Mouse (Mus musculus): Measurements from ENCODE around the gene Fhdc1. TPM values are rescaled to one million over a fixed set of nuclear protein-coding genes. Genes with fewer than 3 reads are reported as not detected.

Fhdc1 gene
- polyA plus RNA-seq, 1 experiment, result not detected

DNA sequence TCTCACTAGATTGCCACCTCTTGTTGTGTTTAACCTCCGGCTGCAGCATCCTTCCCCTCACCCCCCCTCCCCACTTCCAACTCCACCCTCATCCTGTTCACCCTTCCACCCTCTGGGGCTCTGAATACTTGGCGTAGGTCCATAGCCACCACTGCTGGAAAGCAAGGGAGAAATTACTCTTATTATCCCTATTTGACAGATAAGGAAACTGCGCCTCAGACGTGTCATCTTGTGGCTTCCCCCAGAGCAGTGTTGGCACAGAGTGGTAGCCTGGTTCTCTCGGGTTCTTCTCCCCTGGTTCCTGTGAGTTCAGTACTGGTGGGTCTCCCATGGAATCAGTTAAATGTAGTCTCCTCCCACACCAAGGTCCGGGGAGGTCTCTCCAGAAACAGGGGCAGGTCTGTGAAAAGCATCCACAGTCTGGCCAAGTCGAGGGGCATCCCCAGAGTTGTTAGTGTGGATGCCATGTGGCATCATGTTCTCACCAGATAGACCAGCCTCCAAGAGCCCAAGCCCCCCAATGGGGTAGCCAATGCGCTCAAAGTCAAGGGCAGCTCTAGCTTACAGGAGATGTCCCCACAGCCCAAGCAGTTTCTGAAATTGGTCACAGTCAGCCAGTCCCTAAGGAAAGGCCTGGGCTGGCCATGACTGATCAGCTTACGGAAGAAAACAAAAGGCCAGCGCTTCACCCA lies 12.7 kb downstream of the Fhdc1 start:
- TF ChIP-seq CTCF (IDR thresholded peaks at IDR 0.05; ENCODE audit: insufficient read depth, low read depth, low read length) (no peak), POLR2A (IDR thresholded peaks at IDR 0.05; ENCODE audit: insufficient read depth, low read depth, low read length) (no peak)
- Histone ChIP-seq H3K4me1 (ENCODE audit: control insufficient read depth, insufficient read depth, low read length) (peaks cover 14% of the 10 kb centered on the region), H3K4me3 (ENCODE audit: insufficient read depth, low read depth, low read length) (no peak overlapping the region), H3K27ac (ENCODE audit: insufficient read depth, low read depth, low read length) (no peak overlapping the region)
- 58% methylated on average over 10 of the region's 10 CpGs for WGBS

DNA sequence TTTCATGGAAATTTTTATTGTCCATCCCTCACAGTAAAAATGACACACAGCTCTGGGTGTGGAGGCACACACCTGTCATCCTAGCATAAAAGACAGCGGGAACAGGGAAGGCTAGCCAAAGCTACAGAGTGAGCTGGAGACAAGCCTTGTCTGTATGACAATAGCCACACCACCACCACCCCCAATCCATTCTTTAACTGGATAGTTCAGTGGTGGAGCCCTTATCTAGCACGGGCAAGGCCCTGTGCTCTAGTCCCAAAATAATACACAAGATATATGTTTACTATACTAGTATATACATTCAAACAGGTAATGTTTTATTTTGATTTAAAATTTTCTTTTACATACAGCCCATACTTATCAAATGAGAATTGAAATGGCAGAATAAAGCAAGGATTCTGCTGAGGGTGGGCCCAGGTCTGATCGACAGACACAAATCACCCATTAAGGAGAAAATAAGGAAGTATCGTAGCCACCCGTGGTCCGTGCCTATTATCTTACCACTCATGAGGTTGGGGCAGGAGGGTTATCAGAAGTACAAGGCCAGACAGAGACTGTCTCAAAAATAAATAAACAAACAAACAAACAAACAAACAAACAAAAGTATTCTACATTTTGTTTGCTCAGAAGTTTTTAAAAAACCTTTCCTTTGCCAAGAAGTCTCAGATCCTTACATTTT lies 14.3 kb downstream of the Fhdc1 start:
- Histone ChIP-seq H3K4me3 (ENCODE audit: insufficient read depth, low read depth, low read length) (no peak overlapping the region), H3K4me1 (ENCODE audit: control insufficient read depth, insufficient read depth, low read length) (peaks cover 14% of the 10 kb centered on the region), H3K27ac (ENCODE audit: insufficient read depth, low read depth, low read length) (no peak overlapping the region)
- WGBS, result 92% methylated on average over 6 of the region's 6 CpGs
- no peak for TF ChIP-seq POLR2A (IDR thresholded peaks at IDR 0.05; ENCODE audit: insufficient read depth, low read depth, low read length)
- no peak for TF ChIP-seq CTCF (IDR thresholded peaks at IDR 0.05; ENCODE audit: insufficient read depth, low read depth, low read length)

DNA sequence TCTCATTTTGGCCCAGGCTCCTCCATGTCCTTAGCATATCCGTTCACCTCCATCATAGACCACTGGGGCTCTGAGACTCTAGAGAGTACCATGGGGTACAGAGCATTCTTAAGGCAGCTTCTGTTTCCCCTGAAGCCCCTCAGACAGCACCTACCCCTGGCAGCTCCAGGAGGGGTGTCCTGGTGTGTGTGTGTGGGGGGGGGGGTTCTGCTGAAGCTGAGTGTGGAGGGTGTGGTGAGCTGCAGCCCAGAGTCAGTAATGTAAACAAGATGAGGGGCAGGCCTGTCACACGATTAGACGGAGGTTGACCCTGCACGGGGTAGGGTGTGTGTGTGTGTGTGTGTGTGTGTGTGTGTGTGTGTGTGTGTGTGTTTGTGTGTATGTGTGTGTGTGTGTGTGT lies 18.5 kb downstream of the Fhdc1 start:
- WGBS, result 83% methylated on average over 4 of the region's 4 CpGs
- no peak overlapping the region for H3K27ac ChIP-seq (ENCODE audit: insufficient read depth, low read depth, low read length)
- peaks cover 11% of the 10 kb centered on the region for H3K4me1 ChIP-seq (ENCODE audit: control insufficient read depth, insufficient read depth, low read length)
- H3K4me3 ChIP-seq (ENCODE audit: insufficient read depth, low read depth, low read length), result no peak overlapping the region
- TF ChIP-seq POLR2A (IDR thresholded peaks at IDR 0.05; ENCODE audit: insufficient read depth, low read depth, low read length), result no peak
- no peak for TF ChIP-seq CTCF (IDR thresholded peaks at IDR 0.05; ENCODE audit: insufficient read depth, low read depth, low read length)

DNA sequence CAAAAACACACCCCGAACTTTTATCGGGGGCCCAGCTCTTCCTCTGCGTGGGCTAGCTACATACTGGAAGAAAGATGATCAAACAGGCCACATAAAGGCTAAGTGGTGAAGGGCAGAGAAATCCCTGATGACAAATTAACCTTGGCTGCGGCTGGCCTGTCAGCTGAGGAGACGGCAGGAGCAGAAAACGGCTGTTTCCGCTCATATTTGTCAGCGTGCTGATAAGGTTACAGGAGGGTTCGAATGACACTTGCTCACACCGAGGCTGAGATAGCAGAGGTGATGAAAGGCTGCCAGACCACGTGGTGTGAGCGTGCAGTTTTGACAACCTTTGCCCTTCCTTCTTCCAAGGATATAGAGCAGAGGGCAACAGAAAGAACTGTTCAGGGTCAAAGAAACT lies 19.3 kb downstream of the Fhdc1 start:
- 70% methylated on average over 12 of the region's 12 CpGs for WGBS
- TF ChIP-seq CTCF (IDR thresholded peaks at IDR 0.05; ENCODE audit: insufficient read depth, low read depth, low read length), result no peak
- no peak for TF ChIP-seq POLR2A (IDR thresholded peaks at IDR 0.05; ENCODE audit: insufficient read depth, low read depth, low read length)
- peaks cover 11% of the 10 kb centered on the region for H3K4me1 ChIP-seq (ENCODE audit: control insufficient read depth, insufficient read depth, low read length)
- no peak overlapping the region for H3K4me3 ChIP-seq (ENCODE audit: insufficient read depth, low read depth, low read length)
- H3K27ac ChIP-seq (ENCODE audit: insufficient read depth, low read depth, low read length), result no peak overlapping the region

DNA sequence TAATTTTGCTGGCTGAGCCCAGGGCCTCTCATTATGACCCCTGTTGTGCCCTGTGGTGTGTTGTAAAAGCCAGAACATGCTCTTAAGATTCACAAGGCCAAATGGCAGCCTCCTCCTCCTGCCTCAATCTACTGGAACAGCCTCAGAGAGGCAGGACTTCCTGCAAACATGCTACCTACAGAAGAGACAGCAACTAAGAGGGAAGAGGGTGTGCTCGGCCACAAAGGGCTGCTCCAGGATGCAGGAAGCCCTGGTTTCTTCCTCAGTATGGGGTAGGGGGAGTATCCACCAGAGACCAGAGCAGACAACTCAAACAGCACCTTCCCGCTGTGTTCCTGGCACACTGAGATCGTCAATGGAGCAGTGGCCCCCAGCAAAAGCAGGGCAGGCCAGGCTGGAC lies 19.7 kb downstream of the Fhdc1 start:
- H3K27ac ChIP-seq (ENCODE audit: insufficient read depth, low read depth, low read length), result no peak overlapping the region
- no peak overlapping the region for H3K4me3 ChIP-seq (ENCODE audit: insufficient read depth, low read depth, low read length)
- TF ChIP-seq POLR2A (IDR thresholded peaks at IDR 0.05; ENCODE audit: insufficient read depth, low read depth, low read length), result no peak
- no peak for TF ChIP-seq CTCF (IDR thresholded peaks at IDR 0.05; ENCODE audit: insufficient read depth, low read depth, low read length)
- WGBS, result 76% methylated on average over 3 of the region's 3 CpGs
- peaks cover 11% of the 10 kb centered on the region for H3K4me1 ChIP-seq (ENCODE audit: control insufficient read depth, insufficient read depth, low read length)

DNA sequence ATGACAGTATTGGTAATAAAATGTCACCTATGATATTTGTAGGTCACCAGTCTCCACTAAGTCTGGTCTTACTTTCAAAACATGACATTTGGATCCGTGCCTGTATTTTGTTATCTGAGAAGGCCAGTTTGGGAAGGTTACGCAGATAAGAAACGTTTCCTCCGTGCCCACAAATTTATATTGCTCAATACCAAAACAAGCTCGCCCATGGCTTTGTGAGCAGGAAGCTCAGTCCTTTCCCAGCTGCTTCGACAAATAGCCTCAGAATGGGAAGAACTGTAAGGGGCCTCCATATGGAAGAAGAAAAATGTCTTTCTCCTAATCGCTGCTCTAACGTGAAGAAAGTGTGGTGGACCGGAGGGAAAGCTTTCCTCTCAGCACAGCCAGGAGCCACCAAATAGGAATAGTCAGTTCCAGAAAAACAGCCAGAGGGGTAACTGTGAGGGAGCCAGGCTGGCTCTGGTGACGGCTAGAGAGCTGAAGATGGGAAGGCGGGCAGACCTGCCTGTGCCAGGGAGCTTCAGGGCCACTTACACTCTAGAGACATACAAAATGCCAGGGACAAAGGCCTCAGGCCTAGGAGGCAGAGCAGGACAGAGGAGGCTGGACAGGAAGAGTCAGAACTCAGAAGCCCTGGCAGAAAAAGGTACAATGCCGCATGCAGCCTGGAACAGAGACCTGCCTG lies 24.4 kb downstream of the Fhdc1 start:
- H3K4me3 ChIP-seq (ENCODE audit: insufficient read depth, low read depth, low read length), result no peak overlapping the region
- 89% methylated on average over 12 of the region's 12 CpGs for WGBS
- TF ChIP-seq CTCF (IDR thresholded peaks at IDR 0.05; ENCODE audit: insufficient read depth, low read depth, low read length), result no peak
- TF ChIP-seq POLR2A (IDR thresholded peaks at IDR 0.05; ENCODE audit: insufficient read depth, low read depth, low read length), result no peak

DNA sequence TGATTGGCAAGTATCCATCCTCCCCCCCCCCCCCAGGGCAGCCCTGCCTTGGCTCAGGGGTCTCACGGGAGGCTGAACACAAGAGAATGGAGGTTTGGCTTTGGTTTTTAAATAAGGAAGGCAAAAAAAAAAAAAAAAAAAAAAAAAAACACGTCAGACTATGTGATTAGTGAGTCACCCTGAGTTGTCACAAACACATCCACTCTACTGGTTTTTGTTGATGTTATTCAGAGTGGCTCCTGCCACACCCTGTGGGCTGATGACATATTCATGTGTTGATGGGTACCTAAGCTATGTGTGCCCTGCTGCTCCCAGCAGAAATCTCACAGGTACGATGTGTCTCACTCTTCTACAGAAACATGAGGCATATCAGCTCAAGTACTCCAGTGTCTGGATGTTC lies 29.6 kb downstream of the Fhdc1 start:
- TF ChIP-seq CTCF (IDR thresholded peaks at IDR 0.05; ENCODE audit: insufficient read depth, low read depth, low read length) (no peak), POLR2A (IDR thresholded peaks at IDR 0.05; ENCODE audit: insufficient read depth, low read depth, low read length) (no peak)
- Histone ChIP-seq H3K27ac (ENCODE audit: insufficient read depth, low read depth, low read length) (no peak overlapping the region), H3K4me3 (ENCODE audit: insufficient read depth, low read depth, low read length) (no peak overlapping the region), H3K4me1 (ENCODE audit: control insufficient read depth, insufficient read depth, low read length) (peaks cover 21% of the 10 kb centered on the region)
- WGBS, result 47% methylated on average over 3 of the region's 3 CpGs

More for the DNA sequence above, 24.4 kb downstream of the Fhdc1 start:
- Histone ChIP-seq H3K4me1 (ENCODE audit: control insufficient read depth, insufficient read depth, low read length) (peaks cover 18% of the 10 kb centered on the region), H3K27ac (ENCODE audit: insufficient read depth, low read depth, low read length) (no peak overlapping the region)

DNA sequence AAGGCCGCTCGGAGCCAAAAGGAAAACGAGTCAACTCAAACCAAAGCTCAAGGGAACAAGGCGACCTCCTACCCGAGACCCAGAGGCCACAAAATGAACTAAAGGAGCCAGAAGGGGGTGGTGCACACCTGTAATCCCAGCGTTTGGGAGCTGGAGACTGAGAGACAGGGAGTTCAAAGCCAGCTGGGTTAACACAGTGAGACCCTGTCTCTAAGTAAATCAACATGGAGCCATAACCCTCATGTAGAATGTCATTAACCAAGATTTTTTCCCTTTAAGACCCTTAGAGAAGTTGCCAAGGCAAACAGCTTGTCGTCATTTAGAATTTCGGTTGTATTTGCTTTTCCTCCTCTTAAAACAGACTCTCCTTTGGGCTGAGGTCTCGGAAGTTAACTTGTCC lies 31.2 kb downstream of the Fhdc1 start:
- TF ChIP-seq POLR2A (IDR thresholded peaks at IDR 0.05; ENCODE audit: insufficient read depth, low read depth, low read length) (no peak), CTCF (IDR thresholded peaks at IDR 0.05; ENCODE audit: insufficient read depth, low read depth, low read length) (no peak)
- Histone ChIP-seq H3K4me3 (ENCODE audit: insufficient read depth, low read depth, low read length) (no peak overlapping the region), H3K27ac (ENCODE audit: insufficient read depth, low read depth, low read length) (no peak overlapping the region), H3K4me1 (ENCODE audit: control insufficient read depth, insufficient read depth, low read length) (peaks cover 21% of the 10 kb centered on the region)
- 88% methylated on average over 9 of the region's 9 CpGs for WGBS

DNA sequence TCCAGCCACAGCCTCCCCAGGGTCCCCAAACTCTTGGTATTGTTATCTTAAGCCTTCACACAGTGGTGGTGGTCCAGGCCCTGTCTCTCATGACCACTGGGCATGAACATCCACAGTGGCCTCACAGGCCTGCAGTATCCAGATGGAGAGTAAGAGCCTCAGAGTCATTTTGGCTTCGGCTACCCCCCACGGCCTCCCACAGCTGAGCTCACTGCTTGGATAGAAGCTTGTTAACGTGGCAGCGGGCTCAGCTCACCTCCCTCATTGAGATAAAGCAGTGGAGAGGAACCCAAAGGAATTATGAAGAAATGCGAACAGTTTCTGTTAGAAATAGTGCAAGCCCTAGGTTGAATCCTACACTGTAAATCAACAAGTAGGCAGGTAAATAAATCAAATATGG lies 32.4 kb downstream of the Fhdc1 start:
- no peak overlapping the region for H3K27ac ChIP-seq (ENCODE audit: insufficient read depth, low read depth, low read length)
- 86% methylated on average over 5 of the region's 5 CpGs for WGBS
- TF ChIP-seq POLR2A (IDR thresholded peaks at IDR 0.05; ENCODE audit: insufficient read depth, low read depth, low read length) (no peak), CTCF (IDR thresholded peaks at IDR 0.05; ENCODE audit: insufficient read depth, low read depth, low read length) (no peak)
- no peak overlapping the region for H3K4me3 ChIP-seq (ENCODE audit: insufficient read depth, low read depth, low read length)
- peaks cover 18% of the 10 kb centered on the region for H3K4me1 ChIP-seq (ENCODE audit: control insufficient read depth, insufficient read depth, low read length)
